ENCODE assay signal across 27 mouse cellular contexts in genomic region chr4:118085025-118085424, GRCm38 (mm10). TPM values are rescaled to one million over a fixed set of nuclear protein-coding genes. Genes with fewer than 3 reads are reported as not detected.
DNase-seq lines count a peak whose midpoint lies in the region; ATAC-seq and TF ChIP-seq lines count a peak whose summit lies in the region.
"Had no signal": no experiment of that assay in that cellular context is flagged by ENCODE, and none has a peak within 500 bp of the region (broad histone marks: within the 10 kb centered on the region; RNA-seq: fewer than 3 reads in every experiment).

No protein-coding gene starts in this region.

- 44% methylated on average over 4 of the region's 4 CpGs for WGBS in embryonic facial prominence, embryonic 14.5 days
- WGBS in embryonic facial prominence, embryonic 10.5 days, result 80% methylated on average over 4 of the region's 4 CpGs
- WGBS in forebrain, postnatal 0 days, result 61% methylated on average over 4 of the region's 4 CpGs
- WGBS in forebrain, embryonic 15.5 days, result 61% methylated on average over 4 of the region's 4 CpGs
- WGBS in limb, embryonic 14.5 days, result 50% methylated on average over 4 of the region's 4 CpGs
- 75% methylated on average over 4 of the region's 4 CpGs for WGBS in limb, embryonic 10.5 days
- WGBS in stomach, embryonic 16.5 days, result 38% methylated on average over 4 of the region's 4 CpGs
- WGBS in stomach, postnatal 0 days, result 35% methylated on average over 4 of the region's 4 CpGs

- H3K27me3 ChIP-seq in embryonic facial prominence, embryonic 14.5 days (replicated peaks; ENCODE audit: control insufficient read depth, insufficient read depth, low read length), result no peaks in the 10 kb centered on the region
- H3K27me3 ChIP-seq in embryonic facial prominence, embryonic 10.5 days (replicated peaks; ENCODE audit: low read depth, poor library complexity, severe bottlenecking), result no peaks in the 10 kb centered on the region
- H3K27me3 ChIP-seq in forebrain, postnatal 0 days (ENCODE audit: insufficient read depth, low read length), result no peaks in the 10 kb centered on the region
- no peaks in the 10 kb centered on the region for H3K27me3 ChIP-seq in forebrain, embryonic 15.5 days
- no peaks in the 10 kb centered on the region for H3K27me3 ChIP-seq in limb, embryonic 14.5 days (ENCODE audit: control insufficient read depth, insufficient read depth, low read length)
- H3K27me3 ChIP-seq in limb, embryonic 10.5 days (ENCODE audit: low read depth, poor library complexity, severe bottlenecking), result no peaks in the 10 kb centered on the region
- H3K27me3 ChIP-seq in stomach, embryonic 16.5 days (ENCODE audit: control insufficient read depth, insufficient read depth, low read length), result no peaks in the 10 kb centered on the region
- H3K27me3 ChIP-seq in stomach, postnatal 0 days (ENCODE audit: control insufficient read depth, insufficient read depth, low read length), result no peaks in the 10 kb centered on the region
- H3K27me3 ChIP-seq: embryonic facial prominence, embryonic 15.5 days; forebrain, embryonic 13.5 days; heart, embryonic 13.5 days; hindbrain, embryonic 13.5 days; intestine, embryonic 15.5 days had no signal

- TF ChIP-seq POLR2A in limb, embryonic 14.5 days (IDR thresholded peaks at IDR 0.05; ENCODE audit: borderline replicate concordance, extremely low read depth, insufficient read depth, insufficient read length), result no peak

- no peaks in the 10 kb centered on the region for H3K9me3 ChIP-seq in embryonic facial prominence, embryonic 14.5 days (ENCODE audit: control insufficient read depth, low read length)
- H3K9me3 ChIP-seq in embryonic facial prominence, embryonic 10.5 days, result no peaks in the 10 kb centered on the region
- H3K9me3 ChIP-seq in forebrain, postnatal 0 days (ENCODE audit: low read length), result no peaks in the 10 kb centered on the region
- H3K9me3 ChIP-seq in forebrain, embryonic 15.5 days, result no peaks in the 10 kb centered on the region
- H3K9me3 ChIP-seq in limb, embryonic 14.5 days (ENCODE audit: control insufficient read depth, low read length), result no peaks in the 10 kb centered on the region
- H3K9me3 ChIP-seq in limb, embryonic 10.5 days (replicated peaks), result no peaks in the 10 kb centered on the region
- no peaks in the 10 kb centered on the region for H3K9me3 ChIP-seq in stomach, embryonic 16.5 days (replicated peaks; ENCODE audit: control insufficient read depth, low read length)
- H3K9me3 ChIP-seq in stomach, postnatal 0 days (ENCODE audit: control insufficient read depth, low read length), result no peaks in the 10 kb centered on the region
- H3K9me3 ChIP-seq: embryonic facial prominence, embryonic 15.5 days; forebrain, embryonic 13.5 days; heart, embryonic 10.5 days; heart, embryonic 13.5 days; hindbrain, embryonic 10.5 days; hindbrain, embryonic 13.5 days; intestine, embryonic 15.5 days had no signal

- H3K36me3 ChIP-seq in embryonic facial prominence, embryonic 14.5 days (ENCODE audit: control insufficient read depth, insufficient read depth, low read length), result no peaks in the 10 kb centered on the region
- H3K36me3 ChIP-seq in embryonic facial prominence, embryonic 10.5 days (replicated peaks), result no peaks in the 10 kb centered on the region; the same call in 1 of the 2 replicates
- no peaks in the 10 kb centered on the region for H3K36me3 ChIP-seq in forebrain, postnatal 0 days (ENCODE audit: insufficient read depth)
- H3K36me3 ChIP-seq in forebrain, embryonic 15.5 days, result no peaks in the 10 kb centered on the region
- H3K36me3 ChIP-seq in limb, embryonic 14.5 days (ENCODE audit: control insufficient read depth, insufficient read depth, low read length), result no peaks in the 10 kb centered on the region
- H3K36me3 ChIP-seq in limb, embryonic 10.5 days, result no peaks in the 10 kb centered on the region
- H3K36me3 ChIP-seq in stomach, embryonic 16.5 days (ENCODE audit: control insufficient read depth, insufficient read depth, low read length), result no peaks in the 10 kb centered on the region
- no peaks in the 10 kb centered on the region for H3K36me3 ChIP-seq in stomach, postnatal 0 days (ENCODE audit: control insufficient read depth, insufficient read depth, low read length)
- H3K36me3 ChIP-seq: embryonic facial prominence, embryonic 15.5 days; heart, embryonic 10.5 days; heart, embryonic 13.5 days; hindbrain, embryonic 10.5 days; hindbrain, embryonic 13.5 days; intestine, embryonic 15.5 days had no signal

- no peaks in the 10 kb centered on the region; the same call in 1 of the 2 replicates for H3K4me1 ChIP-seq in embryonic facial prominence, embryonic 14.5 days (ENCODE audit: control insufficient read depth, insufficient read depth, low read length)
- peaks cover 20% of the 10 kb centered on the region for H3K4me1 ChIP-seq in embryonic facial prominence, embryonic 10.5 days
- no peaks in the 10 kb centered on the region for H3K4me1 ChIP-seq in forebrain, postnatal 0 days (ENCODE audit: insufficient read depth)
- H3K4me1 ChIP-seq in forebrain, embryonic 15.5 days, result peaks cover 12% of the 10 kb centered on the region
- 0 out of 2 replicates have a peak, but pooled peaks cover 7% of the 10 kb centered on the region for H3K4me1 ChIP-seq in limb, embryonic 14.5 days (ENCODE audit: control insufficient read depth, insufficient read depth, low read length)
- H3K4me1 ChIP-seq in limb, embryonic 10.5 days, result peaks cover 4% of the 10 kb centered on the region
- peaks cover 34% of the 10 kb centered on the region for H3K4me1 ChIP-seq in stomach, embryonic 16.5 days (ENCODE audit: control insufficient read depth, insufficient read depth, low read length)
- H3K4me1 ChIP-seq in stomach, postnatal 0 days (replicated peaks; ENCODE audit: control insufficient read depth, insufficient read depth), result peaks cover 3% of the 10 kb centered on the region; the same call in 1 of the 2 replicates

- TF ChIP-seq CTCF in forebrain, postnatal 0 days (IDR thresholded peaks at IDR 0.05; ENCODE audit: low read depth), result no peak
- TF ChIP-seq CTCF in stomach, postnatal 0 days (IDR thresholded peaks at IDR 0.05; ENCODE audit: low read depth), result no peak

- peak; percentile 57 for DNase-seq in embryonic facial prominence, embryonic 14.5 days (ENCODE audit: low spot score)
- no peak for DNase-seq in embryonic facial prominence, embryonic 10.5 days (ENCODE audit: low spot score)
- no peak for DNase-seq in forebrain, postnatal 0 days
- DNase-seq in limb, embryonic 14.5 days (ENCODE audit: low spot score), result peak; percentile 31
- DNase-seq in limb, embryonic 10.5 days (ENCODE audit: low spot score), result no peak
- no peak for DNase-seq in stomach, postnatal 0 days (ENCODE audit: low spot score)
- DNase-seq: adrenal gland, adult 8-10 months; adrenal gland, postnatal 25 days; cerebellum, adult 11-12 months; cerebellum, adult 8-10 months; cerebellum, postnatal 10 days; cerebellum, postnatal 36 days; embryo, embryonic 11 days; gastrocnemius, postnatal 10 days; gastrocnemius, postnatal 36 days; heart, adult 2 months had no signal

- H3K4me2 ChIP-seq in embryonic facial prominence, embryonic 14.5 days (ENCODE audit: low read depth, low read length), result no peak overlapping the region
- no peak overlapping the region for H3K4me2 ChIP-seq in forebrain, postnatal 0 days (ENCODE audit: low read depth)
- no peak overlapping the region for H3K4me2 ChIP-seq in forebrain, embryonic 15.5 days (replicated peaks)
- H3K4me2 ChIP-seq in limb, embryonic 14.5 days (replicated peaks; ENCODE audit: low read depth, low read length, severe bottlenecking), result no peak overlapping the region
- no peak overlapping the region for H3K4me2 ChIP-seq in stomach, embryonic 16.5 days (ENCODE audit: low read depth, low read length)
- H3K4me2 ChIP-seq in stomach, postnatal 0 days (replicated peaks; ENCODE audit: low read depth), result no peak overlapping the region
- H3K4me2 ChIP-seq: embryonic facial prominence, embryonic 15.5 days; forebrain, embryonic 13.5 days; heart, embryonic 13.5 days; hindbrain, embryonic 13.5 days; intestine, embryonic 15.5 days had no signal

- ATAC-seq in embryonic facial prominence, embryonic 14.5 days (ENCODE audit: low read depth), result no peak
- ATAC-seq in forebrain, postnatal 0 days, result peak; percentile 50; the same call in 1 of the 2 replicates
- ATAC-seq in forebrain, embryonic 15.5 days (replicated peaks), result no peak
- ATAC-seq in limb, embryonic 14.5 days (ENCODE audit: low FRiP score, low read depth), result no peak
- ATAC-seq in stomach, embryonic 16.5 days (ENCODE audit: insufficient read depth, low FRiP score), result no peak
- no peak for ATAC-seq in stomach, postnatal 0 days (ENCODE audit: low FRiP score, low TSS enrichment)
- ATAC-seq: activated CD4-positive, CD25-positive, alpha-beta regulatory T cell, adult 4 months; hindbrain, embryonic 16.5 days; intestine, embryonic 15.5 days had no signal

- no peak for TF ChIP-seq EP300 in stomach, postnatal 0 days (optimal IDR thresholded peaks at IDR 0.05)

- no peak overlapping the region for H3K27ac ChIP-seq in embryonic facial prominence, embryonic 14.5 days (replicated peaks; ENCODE audit: low read depth, low read length)
- no peak overlapping the region for H3K27ac ChIP-seq in embryonic facial prominence, embryonic 10.5 days (replicated peaks)
- H3K27ac ChIP-seq in forebrain, postnatal 0 days (ENCODE audit: low read depth, low read length), result no peak overlapping the region
- no peak overlapping the region for H3K27ac ChIP-seq in forebrain, embryonic 15.5 days (replicated peaks)
- no peak overlapping the region for H3K27ac ChIP-seq in limb, embryonic 14.5 days (replicated peaks; ENCODE audit: low read depth, low read length)
- no peak overlapping the region for H3K27ac ChIP-seq in limb, embryonic 10.5 days
- no peak overlapping the region for H3K27ac ChIP-seq in stomach, embryonic 16.5 days (ENCODE audit: low read length)
- H3K27ac ChIP-seq in stomach, postnatal 0 days (replicated peaks), result no peak overlapping the region
- H3K27ac ChIP-seq: embryonic facial prominence, embryonic 15.5 days; forebrain, embryonic 13.5 days; heart, adult 2 months; hindbrain, embryonic 10.5 days; hindbrain, embryonic 13.5 days had no signal

- no peak overlapping the region for H3K9ac ChIP-seq in embryonic facial prominence, embryonic 14.5 days (ENCODE audit: low read depth, low read length)
- H3K9ac ChIP-seq in forebrain, postnatal 0 days, result no peak overlapping the region
- H3K9ac ChIP-seq in forebrain, embryonic 15.5 days (replicated peaks), result no peak overlapping the region
- H3K9ac ChIP-seq in limb, embryonic 14.5 days (ENCODE audit: low read depth, low read length, severe bottlenecking), result no peak overlapping the region
- peak overlapping the region; percentile 35; the same call in 1 of the 2 replicates for H3K9ac ChIP-seq in stomach, embryonic 16.5 days (ENCODE audit: low read length)
- no peak overlapping the region for H3K9ac ChIP-seq in stomach, postnatal 0 days (ENCODE audit: low read length)
- H3K9ac ChIP-seq: embryonic facial prominence, embryonic 15.5 days; forebrain, embryonic 13.5 days; hindbrain, embryonic 13.5 days; intestine, embryonic 15.5 days had no signal

- no peak overlapping the region for H3K4me3 ChIP-seq in embryonic facial prominence, embryonic 14.5 days (ENCODE audit: low read depth, low read length)
- H3K4me3 ChIP-seq in embryonic facial prominence, embryonic 10.5 days, result no peak overlapping the region
- no peak overlapping the region for H3K4me3 ChIP-seq in forebrain, postnatal 0 days (ENCODE audit: low read depth, low read length)
- no peak overlapping the region for H3K4me3 ChIP-seq in forebrain, embryonic 15.5 days
- no peak overlapping the region for H3K4me3 ChIP-seq in limb, embryonic 14.5 days (replicated peaks; ENCODE audit: low read length)
- H3K4me3 ChIP-seq in limb, embryonic 10.5 days, result no peak overlapping the region
- H3K4me3 ChIP-seq in stomach, embryonic 16.5 days (replicated peaks; ENCODE audit: low read length), result no peak overlapping the region
- H3K4me3 ChIP-seq in stomach, postnatal 0 days (ENCODE audit: low read depth, low read length), result no peak overlapping the region
- H3K4me3 ChIP-seq: embryonic facial prominence, embryonic 15.5 days; forebrain, embryonic 13.5 days; heart, adult 2 months; heart, embryonic 10.5 days; heart, embryonic 13.5 days; hindbrain, embryonic 10.5 days; hindbrain, embryonic 13.5 days; intestine, embryonic 15.5 days had no signal

RNA-seq across cellular contexts. Expression of gene St3gal3, which starts 49.7 kb away (rescaled TPM):
- polyA plus RNA-seq in embryonic facial prominence, embryonic 14.5 days (2014; fragmentation: Nextera tagmentation; extraction: Ambion mirVana), result 5.6 and 6.6 TPM in 2 replicates
- polyA plus RNA-seq in embryonic facial prominence, embryonic 10.5 days (2016; fragmentation: Nextera tagmentation; extraction: Ambion mirVana), result 7.1 and 7.4 TPM in 2 replicates
- 32.6 and 36.1 TPM in 2 replicates for total RNA-seq in forebrain, postnatal 0 days (2014; rRNA removed)
- 11.2 and 11.3 TPM in 2 replicates for polyA plus RNA-seq in forebrain, postnatal 0 days (2015; fragmentation: Nextera tagmentation; extraction: Ambion mirVana)
- 11.3 and 12.3 TPM in 2 replicates for polyA plus RNA-seq in forebrain, embryonic 15.5 days (2015; fragmentation: Nextera tagmentation; extraction: Ambion mirVana)
- polyA plus RNA-seq in limb, embryonic 14.5 days (2012; rRNA removed), result 26.1 and 30.9 TPM in 2 replicates
- 4.8 and 5.4 TPM in 2 replicates for polyA plus RNA-seq in limb, embryonic 14.5 days (2014; fragmentation: Nextera tagmentation; extraction: Ambion mirVana)
- 6.8 and 7.2 TPM in 2 replicates for polyA plus RNA-seq in limb, embryonic 10.5 days (2016; fragmentation: Nextera tagmentation; extraction: Ambion mirVana)
- 5.2 TPM in 2 replicates for polyA plus RNA-seq in stomach, embryonic 16.5 days (2015; fragmentation: Nextera tagmentation; extraction: Ambion mirVana)
- polyA plus RNA-seq in stomach, postnatal 0 days (2015; fragmentation: Nextera tagmentation; extraction: Ambion mirVana), result 3.0 and 3.2 TPM in 2 replicates

Comparison
In these comparisons a context has a peak if more than half of its experiments do, and no peak if none do; other contexts are left out.
1. DNase-seq: peak in embryonic facial prominence, embryonic 14.5 days (single experiment) and limb, embryonic 14.5 days (single experiment); none in embryonic facial prominence, embryonic 10.5 days (single experiment), forebrain, postnatal 0 days (single experiment), limb, embryonic 10.5 days (single experiment) and stomach, postnatal 0 days (single experiment).